Mouse (Mus musculus) frontal cortex, postnatal 14 days (tissue): ENCODE data around the gene Gm45837.

ENCODE experiments used
- DNase-seq, 2 experiments: peaks; one replicate each; pipeline ENCODE4 v3.0.0; 2022; ENCODE audit warnings: low spot score in 2 of 2

Gm45837 gene

GRCm38 (mm10) chr7:101465392-101465791, 54.7 kb downstream of the Gm45837 start:
- no peak for DNase-seq

GRCm38 (mm10) chr7:101465850-101466580, 55.3 kb downstream of the Gm45837 start:
- no peak for DNase-seq

- DNase-seq: no peak
Observed at GRCm38 (mm10) chr7:101466581-101467081, 55.9 kb downstream of the Gm45837 start.

- DNase-seq: no peak
Observed at GRCm38 (mm10) chr7:101471423-101471822, 60.7 kb downstream of the Gm45837 start.

GRCm38 (mm10) chr7:101471968-101472480, 61.3 kb downstream of the Gm45837 start:
- no peak for DNase-seq

GRCm38 (mm10) chr7:101472598-101473558, 62.2 kb downstream of the Gm45837 start:
- no peak for DNase-seq

GRCm38 (mm10) chr7:101474399-101474811, 63.7 kb downstream of the Gm45837 start:
- DNase-seq: no peak

- DNase-seq: no peak
Observed at GRCm38 (mm10) chr7:101476028-101476427, 65.3 kb downstream of the Gm45837 start.

- DNase-seq: no peak
Observed at GRCm38 (mm10) chr7:101476493-101476892, 65.8 kb downstream of the Gm45837 start.

GRCm38 (mm10) chr7:101477200-101477599, 66.5 kb downstream of the Gm45837 start:
- DNase-seq: no peak

- DNase-seq: no peak
Observed at GRCm38 (mm10) chr7:101478099-101478498, 67.4 kb downstream of the Gm45837 start.

- no peak for DNase-seq
Observed at GRCm38 (mm10) chr7:101479841-101480240, 69.2 kb downstream of the Gm45837 start.

- DNase-seq: no peak
Observed at GRCm38 (mm10) chr7:101480671-101481070, 70.0 kb downstream of the Gm45837 start.

- DNase-seq: no peak
Observed at GRCm38 (mm10) chr7:101481872-101482498, 71.3 kb downstream of the Gm45837 start.

GRCm38 (mm10) chr7:101482499-101483081, 71.9 kb downstream of the Gm45837 start:
- DNase-seq: no peak

GRCm38 (mm10) chr7:101483498-101484115, 72.9 kb downstream of the Gm45837 start:
- DNase-seq: no peak

- no peak for DNase-seq
Observed at GRCm38 (mm10) chr7:101487102-101487501, 76.4 kb downstream of the Gm45837 start.

- DNase-seq: no peak
Observed at GRCm38 (mm10) chr7:101490952-101491351, 80.3 kb downstream of the Gm45837 start.

- DNase-seq: no peak
Observed at GRCm38 (mm10) chr7:101498385-101498784, 87.7 kb downstream of the Gm45837 start.

GRCm38 (mm10) chr7:101499251-101499650, 88.6 kb downstream of the Gm45837 start:
- DNase-seq: no peak

- DNase-seq: no peak
Observed at GRCm38 (mm10) chr7:101499701-101500100, 89.0 kb downstream of the Gm45837 start.
